Mouse (Mus musculus) E14TG2a.4 (cell line): ENCODE data around the gene Unkl.

ENCODE experiments used
- CTCF ChIP-seq: conservative IDR thresholded peaks from 2 replicates; pipeline ENCODE4 v1.5.1; 2014; ENCODE audit warnings: low read length
- POU5F1 ChIP-seq: IDR thresholded peaks from 2 replicates; pipeline ENCODE4 v1.6.1; 2014; ENCODE audit warnings: low read length, borderline replicate concordance

DNA sequence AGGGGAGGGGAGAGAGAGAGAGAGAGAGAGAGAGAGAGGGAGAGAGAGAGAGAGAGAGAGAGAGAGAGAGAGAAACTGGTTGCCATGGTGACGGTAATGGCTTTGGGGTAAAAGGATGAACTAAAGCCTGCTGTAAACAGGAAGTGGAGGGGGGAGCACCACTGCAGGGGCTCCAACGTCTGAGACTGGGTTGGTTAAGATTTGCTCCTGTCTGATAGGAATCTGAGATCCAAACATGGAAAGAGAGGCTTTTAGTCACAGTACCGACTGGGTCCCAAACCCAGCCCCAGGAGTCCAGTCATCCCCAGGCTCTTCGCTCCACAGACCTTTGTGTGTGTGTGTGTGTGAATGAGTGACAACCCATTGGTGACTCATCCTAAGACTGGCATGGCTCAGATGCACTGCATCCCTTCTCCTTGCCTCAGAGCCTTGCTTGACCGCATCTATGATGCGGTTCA is 69.6 kb downstream of the Unkl start:
- TF ChIP-seq POU5F1: no peak
- TF ChIP-seq CTCF: no peak
